Mouse (Mus musculus): ENCODE data around the gene Cela3a.

GRCm38 (mm10) chr4:137449132-137449531 lies 39.5 kb upstream of the Cela3a start:
- TF ChIP-seq CTCF (IDR thresholded peaks at IDR 0.05 in 2 of 3, conservative IDR thresholded peaks at IDR 0.05 in 1 of 3; ENCODE audit: control insufficient read depth in 1 of 3, insufficient read depth in 1 of 3, low read depth in 2 of 3, low read length in 3 of 3, poor library complexity in 1 of 3, severe bottlenecking in 1 of 3) (no peak), POLR2A (IDR thresholded peaks at IDR 0.05; ENCODE audit: control insufficient read depth in 1 of 2, insufficient read depth in 1 of 2, low read depth in 1 of 2, low read length in 2 of 2, poor library complexity in 1 of 2) (no peak), TBP (IDR thresholded peaks at IDR 0.05; ENCODE audit: low read depth, low read length) (no peak), RCOR1 (IDR thresholded peaks at IDR 0.05; ENCODE audit: low read depth, low read length) (no peak), HCFC1 (IDR thresholded peaks at IDR 0.05; ENCODE audit: low read depth, low read length) (no peak), UBTF (IDR thresholded peaks at IDR 0.05; ENCODE audit: borderline replicate concordance, insufficient read depth, low read depth, low read length) (no peak), JUND (IDR thresholded peaks at IDR 0.05; ENCODE audit: low read depth, low read length) (no peak)

Data from MEL (cell line).